Mouse (Mus musculus) gastrocnemius, adult 8-10 months (tissue): Measurements from ENCODE around the gene Nlgn3. TPM values are rescaled to one million over a fixed set of nuclear protein-coding genes. Genes with fewer than 3 reads are reported as not detected.
"Not testable (repeated sequence)": the region's sequence is repeated elsewhere in the genome, so short reads cannot be mapped to it uniquely, and the experiment has no call there.

ENCODE experiments used
- DNase-seq, 2 experiments: peaks; one replicate each; pipeline ENCODE4 v3.0.0; 2022; ENCODE audit warnings: low spot score in 2 of 2
- total RNA-seq, 4 experiments: library from RNA; stranded (reverse); gene quantifications; 2 replicates each; pipeline ENCODE4 v1.2.4; 2022

Gene Nlgn3
- total RNA-seq, 4 experiments from 2014 or later = 0.03 to 0.18 TPM; not detected in 2

- DNase-seq = no peak
Observed at GRCm38 (mm10) chrX:101300427-101301030, 1.6 kb downstream of the Nlgn3 start.

GRCm38 (mm10) chrX:101301654-101302053 lies 2.7 kb downstream of the Nlgn3 start:
- no peak for DNase-seq

- no peak for DNase-seq
Observed at GRCm38 (mm10) chrX:101304646-101305045, 5.7 kb downstream of the Nlgn3 start.

GRCm38 (mm10) chrX:101309299-101309698 lies 10.3 kb downstream of the Nlgn3 start:
- no peak for DNase-seq

GRCm38 (mm10) chrX:101313625-101314359 lies 14.8 kb downstream of the Nlgn3 start:
- no peak for DNase-seq

GRCm38 (mm10) chrX:101319775-101320174 lies 20.8 kb downstream of the Nlgn3 start:
- DNase-seq = no peak

GRCm38 (mm10) chrX:101325989-101326899 lies 27.3 kb downstream of the Nlgn3 start:
- DNase-seq = no peak

GRCm38 (mm10) chrX:101329372-101330028 lies 30.5 kb downstream of the Nlgn3 start:
- peak; percentile 7 to 36 for DNase-seq

GRCm38 (mm10) chrX:101332031-101332374 lies 33.0 kb downstream of the Nlgn3 start:
- DNase-seq = no peak

GRCm38 (mm10) chrX:101332375-101333211 lies 33.6 kb downstream of the Nlgn3 start:
- peak; percentile 72 to 84 for DNase-seq

GRCm38 (mm10) chrX:101334606-101335005 lies 35.6 kb downstream of the Nlgn3 start:
- DNase-seq = no peak

- DNase-seq = no peak
Observed at GRCm38 (mm10) chrX:101338666-101339065, 39.7 kb downstream of the Nlgn3 start.

- DNase-seq = not testable (repeated sequence)
Observed at GRCm38 (mm10) chrX:101342837-101343236, 43.9 kb downstream of the Nlgn3 start.

GRCm38 (mm10) chrX:101345456-101345855 lies 46.5 kb downstream of the Nlgn3 start:
- DNase-seq = no peak

- DNase-seq = no peak
Observed at GRCm38 (mm10) chrX:101346475-101346874, 47.5 kb downstream of the Nlgn3 start.

GRCm38 (mm10) chrX:101351188-101351587 lies 52.2 kb downstream of the Nlgn3 start:
- DNase-seq = no peak

- DNase-seq = not testable (repeated sequence)
Observed at GRCm38 (mm10) chrX:101358902-101359301, 59.9 kb downstream of the Nlgn3 start.

- no peak for DNase-seq
Observed at GRCm38 (mm10) chrX:101369001-101369400, 70.0 kb downstream of the Nlgn3 start.

- DNase-seq = no peak
Observed at GRCm38 (mm10) chrX:101370573-101370972, 71.6 kb downstream of the Nlgn3 start.

- no peak for DNase-seq
Observed at GRCm38 (mm10) chrX:101372946-101373345, 74.0 kb downstream of the Nlgn3 start.
